Mouse (Mus musculus): ENCODE measurements at regions not wholly inside any gene's neighbourhood (a gene's known extent, or its start where the extent isn't known, plus 50 kb on each side); places are given as distances from the start of the nearest gene placed in this dataset.

- DNase-seq (ENCODE audit: low read depth, low spot score): no peak
These were observed 226.5 kb upstream of the Jarid2 start for GRCm38 (mm10) chr13:44502612-44503256.

GRCm38 (mm10) chr13:44503257-44503950 is 225.9 kb upstream of the Jarid2 start:
- DNase-seq (ENCODE audit: low read depth, low spot score): no peak

GRCm38 (mm10) chr13:44504455-44504854 is 224.8 kb upstream of the Jarid2 start:
- DNase-seq (ENCODE audit: low read depth, low spot score): no peak

GRCm38 (mm10) chr13:44506975-44507374 is 222.3 kb upstream of the Jarid2 start:
- DNase-seq (ENCODE audit: low read depth, low spot score): no peak

GRCm38 (mm10) chr13:44509526-44510159 is 219.6 kb upstream of the Jarid2 start:
- no peak for DNase-seq (ENCODE audit: low read depth, low spot score)

- no peak for DNase-seq (ENCODE audit: low read depth, low spot score)
These were observed 215.6 kb upstream of the Jarid2 start for GRCm38 (mm10) chr13:44513378-44514285.

- no peak for DNase-seq (ENCODE audit: low read depth, low spot score)
These were observed 214.6 kb upstream of the Jarid2 start for GRCm38 (mm10) chr13:44514636-44515158.

- DNase-seq (ENCODE audit: low read depth, low spot score): no peak
These were observed 212.4 kb upstream of the Jarid2 start for GRCm38 (mm10) chr13:44516863-44517262.

GRCm38 (mm10) chr13:44517312-44517711 is 212.0 kb upstream of the Jarid2 start:
- DNase-seq (ENCODE audit: low read depth, low spot score): no peak

GRCm38 (mm10) chr13:44518215-44518614 is 211.1 kb upstream of the Jarid2 start:
- DNase-seq (ENCODE audit: low read depth, low spot score): no peak

GRCm38 (mm10) chr13:44523516-44523915 is 205.8 kb upstream of the Jarid2 start:
- no peak for DNase-seq (ENCODE audit: low read depth, low spot score)

GRCm38 (mm10) chr13:44530867-44531564 is 198.3 kb upstream of the Jarid2 start:
- DNase-seq (ENCODE audit: low read depth, low spot score): no peak

- DNase-seq (ENCODE audit: low read depth, low spot score): no peak
These were observed 196.6 kb upstream of the Jarid2 start for GRCm38 (mm10) chr13:44532631-44533180.

GRCm38 (mm10) chr13:44534575-44535080 is 194.6 kb upstream of the Jarid2 start:
- DNase-seq (ENCODE audit: low read depth, low spot score): no peak

GRCm38 (mm10) chr13:44535441-44535840 is 193.8 kb upstream of the Jarid2 start:
- DNase-seq (ENCODE audit: low read depth, low spot score): no peak

- DNase-seq (ENCODE audit: low read depth, low spot score): no peak
These were observed 191.0 kb upstream of the Jarid2 start for GRCm38 (mm10) chr13:44538238-44538637.

- DNase-seq (ENCODE audit: low read depth, low spot score): no peak
These were observed 188.9 kb upstream of the Jarid2 start for GRCm38 (mm10) chr13:44540401-44540800.

GRCm38 (mm10) chr13:44541243-44541653 is 188.0 kb upstream of the Jarid2 start:
- DNase-seq (ENCODE audit: low read depth, low spot score): no peak

- DNase-seq (ENCODE audit: low read depth, low spot score): no peak
These were observed 184.5 kb upstream of the Jarid2 start for GRCm38 (mm10) chr13:44544786-44545185.

GRCm38 (mm10) chr13:44546289-44546688 is 183.0 kb upstream of the Jarid2 start:
- no peak for DNase-seq (ENCODE audit: low read depth, low spot score)
